Mouse (Mus musculus): ENCODE results near the gene Scap. TPM values are rescaled to one million over a fixed set of nuclear protein-coding genes. Genes with fewer than 3 reads are reported as not detected.
A peak's percentile ranks its signal among the peaks of the same experiment; 100 is the strongest.

Gene Scap
- polyA plus RNA-seq, 1 experiment from 2014 or later = 36.6 TPM

- WGBS (ENCODE audit: insufficient replicate concordance) = 51% methylated on average over 6 of the region's 6 CpGs
- H3K36me3 ChIP-seq (ENCODE audit: control insufficient read depth, insufficient read depth) = no peaks in the 10 kb centered on the region
- peak overlapping the region; percentile 35; the same call in 1 of the 2 replicates for H3K4me2 ChIP-seq (ENCODE audit: low read depth, low read length)
- no peaks in the 10 kb centered on the region for H3K27me3 ChIP-seq (ENCODE audit: control insufficient read depth, insufficient read depth, low read depth, low read length)
- H3K9ac ChIP-seq (ENCODE audit: low read depth, low read length) = no peak overlapping the region
- H3K4me1 ChIP-seq (ENCODE audit: control insufficient read depth, low read depth, low read length) = peaks cover 2% of the 10 kb centered on the region
- H3K27ac ChIP-seq (ENCODE audit: low read length) = peak overlapping the region; percentile 16
- peak; percentile 88 for ATAC-seq (ENCODE audit: low read depth)
- H3K4me3 ChIP-seq (ENCODE audit: low read depth, low read length) = peak overlapping the region; percentile 9; the same call in 1 of the 2 replicates
- no peaks in the 10 kb centered on the region for H3K9me3 ChIP-seq (replicated peaks; ENCODE audit: control insufficient read depth, low read length)
These were observed 10.7 kb downstream of the Scap start for GRCm38 (mm10) chr9:110343805-110344204.

- no peak for ATAC-seq (ENCODE audit: low read depth)
- H3K4me2 ChIP-seq (ENCODE audit: low read depth, low read length) = peak overlapping the region; percentile 35
- H3K9me3 ChIP-seq (replicated peaks; ENCODE audit: control insufficient read depth, low read length) = no peaks in the 10 kb centered on the region
- H3K27ac ChIP-seq (ENCODE audit: low read length) = peak overlapping the region; percentile 16
- H3K36me3 ChIP-seq (ENCODE audit: control insufficient read depth, insufficient read depth) = no peaks in the 10 kb centered on the region
- H3K9ac ChIP-seq (ENCODE audit: low read depth, low read length) = peak overlapping the region; percentile 16; the same call in 1 of the 2 replicates
- H3K27me3 ChIP-seq (ENCODE audit: control insufficient read depth, insufficient read depth, low read depth, low read length) = no peaks in the 10 kb centered on the region
- peaks cover 5% of the 10 kb centered on the region for H3K4me1 ChIP-seq (ENCODE audit: control insufficient read depth, low read depth, low read length)
- peak overlapping the region; percentile 9; the same call in 1 of the 2 replicates for H3K4me3 ChIP-seq (ENCODE audit: low read depth, low read length)
- WGBS (ENCODE audit: insufficient replicate concordance) = 57% methylated on average over 7 of the region's 7 CpGs
These were observed 12.1 kb downstream of the Scap start for GRCm38 (mm10) chr9:110345057-110345739.

DNA sequence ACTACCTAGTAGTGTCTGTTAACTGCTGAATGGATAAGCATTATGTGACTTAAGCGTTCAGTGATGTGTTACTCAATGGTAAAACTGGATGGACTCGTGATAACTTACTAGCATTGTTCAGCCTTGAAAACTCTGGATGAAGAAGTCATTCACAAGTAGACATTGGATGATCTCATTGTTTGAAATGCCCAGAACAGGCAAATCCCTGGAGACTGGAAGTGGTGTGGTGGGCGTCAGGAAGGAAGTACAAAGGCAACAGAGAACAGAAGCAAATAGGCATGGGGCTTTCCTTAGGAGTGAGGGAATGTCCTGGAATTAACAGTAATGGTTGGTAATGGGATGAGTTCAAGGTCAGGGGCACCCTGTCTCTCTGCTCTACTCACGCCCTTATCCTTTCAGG is 15.8 kb downstream of the Scap start:
- 52% methylated on average over 4 of the region's 4 CpGs for WGBS (ENCODE audit: insufficient replicate concordance)
- H3K27ac ChIP-seq (ENCODE audit: low read length) = no peak overlapping the region
- no peaks in the 10 kb centered on the region for H3K36me3 ChIP-seq (ENCODE audit: control insufficient read depth, insufficient read depth)
- H3K9ac ChIP-seq (ENCODE audit: low read depth, low read length) = no peak overlapping the region
- ATAC-seq (ENCODE audit: low read depth) = no peak
- H3K4me3 ChIP-seq (ENCODE audit: low read depth, low read length) = no peak overlapping the region
- no peaks in the 10 kb centered on the region for H3K27me3 ChIP-seq (ENCODE audit: control insufficient read depth, insufficient read depth, low read depth, low read length)
- H3K9me3 ChIP-seq (replicated peaks; ENCODE audit: control insufficient read depth, low read length) = no peaks in the 10 kb centered on the region
- no peak overlapping the region for H3K4me2 ChIP-seq (ENCODE audit: low read depth, low read length)
- H3K4me1 ChIP-seq (ENCODE audit: control insufficient read depth, low read depth, low read length) = peaks cover 13% of the 10 kb centered on the region

DNA sequence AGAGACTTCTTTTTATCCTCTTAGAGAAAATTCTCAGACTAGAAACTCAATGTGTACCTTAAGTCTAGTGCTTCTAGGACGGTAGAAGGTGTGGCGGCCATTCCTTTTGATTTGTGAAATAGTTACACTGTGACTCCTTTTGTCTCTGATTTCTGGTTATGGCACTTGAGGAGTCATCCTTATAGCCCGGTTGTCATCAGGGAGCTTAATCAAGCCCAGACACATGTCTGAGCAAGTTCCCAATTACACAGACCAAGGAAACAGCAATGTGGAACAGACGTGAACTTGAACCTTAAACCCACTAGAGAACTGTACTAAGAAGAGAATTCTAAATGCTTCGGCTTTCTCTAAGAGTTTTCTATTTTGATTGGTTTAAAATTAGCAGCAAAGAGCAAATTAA is 17.1 kb downstream of the Scap start:
- Histone ChIP-seq H3K27me3 (ENCODE audit: control insufficient read depth, insufficient read depth, low read depth, low read length) (no peaks in the 10 kb centered on the region), H3K4me1 (ENCODE audit: control insufficient read depth, low read depth, low read length) (peaks cover 13% of the 10 kb centered on the region), H3K9ac (ENCODE audit: low read depth, low read length) (no peak overlapping the region), H3K36me3 (ENCODE audit: control insufficient read depth, insufficient read depth) (no peaks in the 10 kb centered on the region), H3K4me2 (ENCODE audit: low read depth, low read length) (peak overlapping the region; percentile 28), H3K4me3 (ENCODE audit: low read depth, low read length) (no peak overlapping the region), H3K27ac (ENCODE audit: low read length) (peak overlapping the region; percentile 35; the same call in 1 of the 2 replicates), H3K9me3 (replicated peaks; ENCODE audit: control insufficient read depth, low read length) (no peaks in the 10 kb centered on the region)
- WGBS (ENCODE audit: insufficient replicate concordance) = 63% methylated on average over 5 of the region's 5 CpGs
- no peak for ATAC-seq (ENCODE audit: low read depth)

DNA sequence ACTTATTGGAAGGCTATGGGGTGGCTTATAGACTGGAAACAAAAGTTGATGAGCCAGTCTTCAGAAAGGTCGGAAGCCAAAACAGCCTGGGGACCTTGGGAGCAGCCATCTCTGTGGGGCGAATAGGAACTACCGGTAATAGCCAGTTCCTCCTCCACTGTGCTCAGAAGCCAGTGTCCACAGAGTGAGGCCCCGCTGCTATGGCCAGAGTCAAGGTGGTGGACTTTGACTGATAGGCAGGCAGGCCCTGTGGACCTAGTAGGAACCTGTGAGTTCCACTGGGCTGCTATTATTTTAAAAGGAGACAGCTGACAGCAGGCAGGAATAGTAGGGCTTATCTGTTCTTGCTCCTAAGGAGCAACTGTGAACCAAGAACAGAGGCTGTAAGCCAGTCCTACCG is 17.5 kb downstream of the Scap start:
- Histone ChIP-seq H3K4me1 (ENCODE audit: control insufficient read depth, low read depth, low read length) (peaks cover 13% of the 10 kb centered on the region), H3K4me3 (ENCODE audit: low read depth, low read length) (no peak overlapping the region), H3K36me3 (ENCODE audit: control insufficient read depth, insufficient read depth) (no peaks in the 10 kb centered on the region), H3K27me3 (ENCODE audit: control insufficient read depth, insufficient read depth, low read depth, low read length) (no peaks in the 10 kb centered on the region), H3K27ac (ENCODE audit: low read length) (peak overlapping the region; percentile 35), H3K9me3 (replicated peaks; ENCODE audit: control insufficient read depth, low read length) (no peaks in the 10 kb centered on the region), H3K9ac (ENCODE audit: low read depth, low read length) (no peak overlapping the region), H3K4me2 (ENCODE audit: low read depth, low read length) (peak overlapping the region; percentile 28)
- ATAC-seq (ENCODE audit: low read depth) = peak; percentile 80
- 40% methylated on average over 5 of the region's 5 CpGs for WGBS (ENCODE audit: insufficient replicate concordance)

GRCm38 (mm10) chr9:110351350-110351749 is 18.3 kb downstream of the Scap start:
- 38% methylated on average over 2 of the region's 2 CpGs for WGBS (ENCODE audit: insufficient replicate concordance)
- Histone ChIP-seq H3K4me3 (ENCODE audit: low read depth, low read length) (no peak overlapping the region), H3K4me1 (ENCODE audit: control insufficient read depth, low read depth, low read length) (peaks cover 13% of the 10 kb centered on the region), H3K9me3 (replicated peaks; ENCODE audit: control insufficient read depth, low read length) (no peaks in the 10 kb centered on the region), H3K27me3 (ENCODE audit: control insufficient read depth, insufficient read depth, low read depth, low read length) (no peaks in the 10 kb centered on the region), H3K9ac (ENCODE audit: low read depth, low read length) (no peak overlapping the region), H3K27ac (ENCODE audit: low read length) (peak overlapping the region; percentile 35; the same call in 1 of the 2 replicates), H3K36me3 (ENCODE audit: control insufficient read depth, insufficient read depth) (no peaks in the 10 kb centered on the region), H3K4me2 (ENCODE audit: low read depth, low read length) (no peak overlapping the region)
- 0 out of 2 replicates have a peak, but pooled peaks have one; percentile 14 for ATAC-seq (ENCODE audit: low read depth)

DNA sequence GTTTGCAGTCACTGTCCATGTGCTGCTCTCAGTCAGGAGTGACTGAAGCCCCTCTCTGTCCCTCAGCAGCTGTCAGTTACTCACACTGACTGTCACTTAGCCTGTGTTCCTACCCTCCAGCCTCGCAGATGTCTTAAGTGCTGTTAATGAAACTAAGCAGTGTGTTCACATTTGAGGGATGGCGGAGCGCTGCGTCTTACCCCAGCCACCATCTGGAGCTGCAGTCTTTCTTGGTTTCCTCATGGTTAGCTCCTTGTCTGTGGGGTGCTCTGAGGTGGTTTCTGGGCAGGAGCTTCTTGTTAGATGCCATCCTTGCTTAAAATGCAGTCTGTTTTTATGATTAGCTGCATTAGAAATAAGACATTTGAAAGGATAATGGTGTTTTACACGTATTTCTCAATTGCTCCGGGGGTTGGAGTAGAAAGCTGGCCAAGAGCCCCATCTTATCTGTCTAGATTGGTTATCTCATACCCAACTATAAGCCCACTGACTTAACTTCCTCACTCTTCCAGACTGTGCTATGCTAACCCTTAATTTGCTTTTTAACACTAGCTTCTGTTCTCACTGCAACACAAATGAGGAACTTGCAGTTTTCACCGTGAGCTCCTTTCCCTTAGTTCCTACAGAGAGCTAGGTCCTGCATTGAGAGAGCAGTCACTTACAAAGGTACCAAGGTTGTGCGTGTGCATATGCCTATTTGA is 19.0 kb downstream of the Scap start:
- ATAC-seq (ENCODE audit: low read depth) = no peak
- Histone ChIP-seq H3K4me1 (ENCODE audit: control insufficient read depth, low read depth, low read length) (peaks cover 13% of the 10 kb centered on the region), H3K4me3 (ENCODE audit: low read depth, low read length) (no peak overlapping the region), H3K27me3 (ENCODE audit: control insufficient read depth, insufficient read depth, low read depth, low read length) (no peaks in the 10 kb centered on the region), H3K27ac (ENCODE audit: low read length) (no peak overlapping the region), H3K9me3 (replicated peaks; ENCODE audit: control insufficient read depth, low read length) (no peaks in the 10 kb centered on the region), H3K9ac (ENCODE audit: low read depth, low read length) (no peak overlapping the region), H3K4me2 (ENCODE audit: low read depth, low read length) (no peak overlapping the region), H3K36me3 (ENCODE audit: control insufficient read depth, insufficient read depth) (no peaks in the 10 kb centered on the region)
- 34% methylated on average over 8 of the region's 8 CpGs for WGBS (ENCODE audit: insufficient replicate concordance)

DNA sequence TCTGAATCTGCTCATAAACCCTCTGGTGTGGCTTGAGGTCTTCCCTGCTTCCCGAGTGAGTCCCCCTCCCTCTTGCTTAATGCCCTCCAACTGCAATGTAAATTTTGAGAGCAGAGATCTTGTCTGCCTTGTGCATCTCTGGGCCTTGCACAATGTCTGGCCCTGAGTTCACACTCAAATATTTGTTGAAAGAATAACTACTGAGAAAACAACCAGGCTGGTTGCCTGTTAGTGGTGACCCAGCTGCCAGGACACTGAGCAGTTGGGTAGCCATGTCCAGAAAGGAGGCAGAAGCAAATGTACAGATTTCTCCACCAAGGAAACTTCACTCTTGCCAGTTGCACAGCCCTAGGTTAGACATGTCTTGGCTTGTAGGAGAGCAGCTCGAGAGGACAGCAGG is 25.3 kb downstream of the Scap start:
- no peak overlapping the region for H3K9ac ChIP-seq (ENCODE audit: low read depth, low read length)
- H3K9me3 ChIP-seq (replicated peaks; ENCODE audit: control insufficient read depth, low read length) = no peaks in the 10 kb centered on the region
- no peak overlapping the region for H3K4me2 ChIP-seq (ENCODE audit: low read depth, low read length)
- no peak overlapping the region for H3K4me3 ChIP-seq (ENCODE audit: low read depth, low read length)
- 53% methylated on average over 2 of the region's 2 CpGs for WGBS (ENCODE audit: insufficient replicate concordance)
- H3K36me3 ChIP-seq (ENCODE audit: control insufficient read depth, insufficient read depth) = no peaks in the 10 kb centered on the region
- ATAC-seq (ENCODE audit: low read depth) = peak; percentile 72
- peak overlapping the region; percentile 75 for H3K27ac ChIP-seq (ENCODE audit: low read length)
- H3K4me1 ChIP-seq (ENCODE audit: control insufficient read depth, low read depth, low read length) = peaks cover 3% of the 10 kb centered on the region; the same call in 1 of the 2 replicates
- no peaks in the 10 kb centered on the region for H3K27me3 ChIP-seq (ENCODE audit: control insufficient read depth, insufficient read depth, low read depth, low read length)

GRCm38 (mm10) chr9:110361299-110361698 is 28.2 kb downstream of the Scap start:
- Histone ChIP-seq H3K27ac (ENCODE audit: low read length) (no peak overlapping the region), H3K9me3 (replicated peaks; ENCODE audit: control insufficient read depth, low read length) (no peaks in the 10 kb centered on the region), H3K27me3 (ENCODE audit: control insufficient read depth, insufficient read depth, low read depth, low read length) (no peaks in the 10 kb centered on the region), H3K4me2 (ENCODE audit: low read depth, low read length) (no peak overlapping the region), H3K4me3 (ENCODE audit: low read depth, low read length) (no peak overlapping the region), H3K9ac (ENCODE audit: low read depth, low read length) (no peak overlapping the region), H3K4me1 (ENCODE audit: control insufficient read depth, low read depth, low read length) (peaks cover 3% of the 10 kb centered on the region; the same call in 1 of the 2 replicates), H3K36me3 (ENCODE audit: control insufficient read depth, insufficient read depth) (no peaks in the 10 kb centered on the region)
- WGBS (ENCODE audit: insufficient replicate concordance) = 58% methylated on average over 12 of the region's 12 CpGs
- ATAC-seq (ENCODE audit: low read depth) = peak; percentile 45
